Mouse (Mus musculus) midbrain, embryonic 11.5 days (tissue): ENCODE data around the gene Gm20518. TPM values are rescaled to one million over a fixed set of nuclear protein-coding genes. Genes with fewer than 3 reads are reported as not detected.

Experiments used
- ATAC-seq: fragments of 200-750 bp; cut with Nextera tagmentation; 2 replicates; pipeline ENCODE4 v1.8.0; 2017; ENCODE audit warnings: moderate TSS enrichment, moderate library complexity; ENCODE audit not compliant: low FRiP score
- DNase-seq: peaks from one replicate; pipeline ENCODE4 v3.0.0; 2015; ENCODE audit warnings: low spot score; ENCODE audit errors: missing footprints
- H3K27ac ChIP-seq: fragments of 300-500 bp; sonication (generic); 2 replicates; pipeline ENCODE4 v1.5.1; 2014; ENCODE audit warnings: low read depth, low read length
- H3K27me3 ChIP-seq: fragments of 300-500 bp; sonication (generic); 2 replicates; pipeline ENCODE4 v1.6.1; 2014; ENCODE audit warnings: mild to moderate bottlenecking, low read length, moderate library complexity, mixed read lengths; ENCODE audit not compliant: control insufficient read depth, insufficient read depth
- H3K36me3 ChIP-seq: fragments of 300-500 bp; sonication (generic); 2 replicates; pipeline ENCODE4 v1.6.1; 2014; ENCODE audit warnings: mild to moderate bottlenecking, low read length, moderate library complexity, mixed read lengths; ENCODE audit not compliant: control insufficient read depth, insufficient read depth
- H3K4me1 ChIP-seq: fragments of 300-500 bp; sonication (generic); 2 replicates; pipeline ENCODE4 v1.6.1; 2014; ENCODE audit warnings: low read length; ENCODE audit not compliant: control insufficient read depth, insufficient read depth
- H3K4me2 ChIP-seq: fragments of 300-500 bp; sonication (generic); 2 replicates; pipeline ENCODE4 v1.6.1; 2014; ENCODE audit warnings: mild to moderate bottlenecking, moderate library complexity
- H3K4me3 ChIP-seq: fragments of 300-500 bp; sonication (generic); 2 replicates; pipeline ENCODE4 v1.5.1; 2014; ENCODE audit warnings: low read depth, low read length
- H3K9ac ChIP-seq: fragments of 300-500 bp; sonication (generic); 2 replicates; pipeline ENCODE4 v1.6.1; 2014; ENCODE audit warnings: low read length
- H3K9me3 ChIP-seq: fragments of 300-500 bp; sonication (generic); 2 replicates; pipeline ENCODE4 v1.6.1; 2016; ENCODE audit warnings: low read length; ENCODE audit not compliant: control insufficient read depth
- WGBS: fragments of 180-500 bp; shearing (Covaris S2); extraction: QIAGEN DNeasy Blood & Tissue Kit; methylation state at CpG from one replicate; pipeline ENCODE4 v1.1.7; 2014; 5-methylcytosine and 5-hydroxymethylcytosine counted together
- polyA plus RNA-seq: library from polyadenylated mRNA; unstranded; fragments of >200 nt; fragmentation: Nextera tagmentation; extraction: Ambion mirVana; gene quantifications from 2 replicates; pipeline ENCODE4 v1.2.1, GENCODE M21; 2014

Gm20518 gene
- polyA plus RNA-seq, 1 experiment from 2014 or later = 0.16 TPM

GRCm38 (mm10) chr16:17914307-17915249, 23.1 kb upstream of the Gm20518 start, which contains the start of gene Gsc2:
Gsc2 (minus strand) TSS chr16:17915059.
- H3K4me2 ChIP-seq = peak within 1 kb of the TSS; percentile 49
- no peak within 1 kb of the TSS for H3K27ac ChIP-seq
- H3K9ac ChIP-seq = peak within 1 kb of the TSS; percentile 38; the same call in 1 of the 2 replicates
- peaks cover 17% of the 10 kb centered on the region for H3K4me1 ChIP-seq
- under 1% methylated on average over 103 of the region's 106 CpGs for WGBS
- peak within 1 kb of the TSS; percentile 32 for H3K4me3 ChIP-seq
- peaks cover 67% of the 10 kb centered on the region for H3K27me3 ChIP-seq
- no peaks in the 10 kb centered on the region for H3K36me3 ChIP-seq
- 0 out of 2 replicates have a peak, but pooled peaks have one; percentile 12 for ATAC-seq
- peak; percentile 91 for DNase-seq
- no peaks in the 10 kb centered on the region for H3K9me3 ChIP-seq

- ATAC-seq = peak; percentile 93
- Histone ChIP-seq H3K4me3 (peak within 1 kb of the TSS; percentile 52), H3K27me3 (peaks cover 44% of the 10 kb centered on the region), H3K36me3 (peaks cover 8% of the 10 kb centered on the region), H3K4me1 (peaks cover 17% of the 10 kb centered on the region), H3K4me2 (peak within 1 kb of the TSS; percentile 89), H3K27ac (no peak within 1 kb of the TSS; the same call in 1 of the 2 replicates), H3K9ac (peak within 1 kb of the TSS; percentile 67), H3K9me3 (no peaks in the 10 kb centered on the region)
- WGBS = under 1% methylated on average over 35 of the region's 35 CpGs
- peak; percentile 99 for DNase-seq
These were observed 19.7 kb upstream of the Gm20518 start, which contains the start of gene Ess2 for GRCm38 (mm10) chr16:17911052-17911595. Ess2 (minus strand) TSS chr16:17911348.

- no peak within 1 kb of the TSS for H3K27ac ChIP-seq
- 91% methylated on average over 14 of the region's 14 CpGs for WGBS
- H3K9ac ChIP-seq = no peak within 1 kb of the TSS
- H3K9me3 ChIP-seq = no peaks in the 10 kb centered on the region
- no peak within 1 kb of the TSS for H3K4me3 ChIP-seq
- no peak for ATAC-seq
- no peak within 1 kb of the TSS for H3K4me2 ChIP-seq
- H3K36me3 ChIP-seq = peaks cover 30% of the 10 kb centered on the region
- H3K4me1 ChIP-seq = no peaks in the 10 kb centered on the region
- H3K27me3 ChIP-seq = no peaks in the 10 kb centered on the region
- peak; percentile 59 for DNase-seq
These were observed 7.0 kb upstream of the Gm20518 start, which contains the start of the genes Dgcr2 and Tssk2 for GRCm38 (mm10) chr16:17898462-17898861. Dgcr2 (minus strand) TSS chr16:17898562. Tssk2 (plus strand) TSS chr16:17898637.

GRCm38 (mm10) chr16:17896091-17896490, 4.6 kb upstream of the Gm20518 start:
- Histone ChIP-seq H3K36me3 (peaks cover 14% of the 10 kb centered on the region), H3K27me3 (no peaks in the 10 kb centered on the region), H3K9me3 (no peaks in the 10 kb centered on the region), H3K4me1 (peaks cover 4% of the 10 kb centered on the region), H3K4me2 (no peak overlapping the region), H3K27ac (no peak overlapping the region), H3K9ac (no peak overlapping the region), H3K4me3 (no peak overlapping the region)
- ATAC-seq = no peak
- peak; percentile 64 for DNase-seq

- no peak within 1 kb of the TSS for H3K4me2 ChIP-seq
- 77% methylated on average over 2 of the region's 2 CpGs for WGBS
- no peaks in the 10 kb centered on the region for H3K27me3 ChIP-seq
- ATAC-seq = no peak
- peaks cover 2% of the 10 kb centered on the region; the same call in 1 of the 2 replicates for H3K36me3 ChIP-seq
- H3K9ac ChIP-seq = no peak within 1 kb of the TSS
- peaks cover 16% of the 10 kb centered on the region for H3K4me1 ChIP-seq
- DNase-seq = peak; percentile 26
- H3K4me3 ChIP-seq = no peak within 1 kb of the TSS
- H3K27ac ChIP-seq = no peak within 1 kb of the TSS
- no peaks in the 10 kb centered on the region for H3K9me3 ChIP-seq
These were observed 2.5 kb upstream of the Gm20518 start, which contains the start of gene Tssk1 for GRCm38 (mm10) chr16:17893923-17894322. Tssk1 (plus strand) TSS chr16:17894223.

- 83% methylated on average over 3 of the region's 3 CpGs for WGBS
- no peaks in the 10 kb centered on the region for H3K27me3 ChIP-seq
- H3K9me3 ChIP-seq = no peaks in the 10 kb centered on the region
- no peak overlapping the region for H3K4me3 ChIP-seq
- no peak overlapping the region for H3K4me2 ChIP-seq
- DNase-seq (no peak), ATAC-seq (no peak)
- H3K36me3 ChIP-seq = no peaks in the 10 kb centered on the region
- no peak overlapping the region for H3K27ac ChIP-seq
- H3K4me1 ChIP-seq = peaks cover 16% of the 10 kb centered on the region
- H3K9ac ChIP-seq = no peak overlapping the region
These were observed 1.1 kb upstream of the Gm20518 start for GRCm38 (mm10) chr16:17892606-17893005.

GRCm38 (mm10) chr16:17890917-17891566, 429 bp downstream of the Gm20518 start:
- Histone ChIP-seq H3K4me3 (peak overlapping the region; percentile 94), H3K27ac (peak overlapping the region; percentile 87), H3K36me3 (no peaks in the 10 kb centered on the region), H3K9me3 (no peaks in the 10 kb centered on the region), H3K9ac (peak overlapping the region; percentile 99), H3K4me1 (peaks cover 16% of the 10 kb centered on the region), H3K27me3 (no peaks in the 10 kb centered on the region), H3K4me2 (peak overlapping the region; percentile 71)
- under 1% methylated on average over 43 of the region's 44 CpGs for WGBS
- ATAC-seq (peak; percentile 66), DNase-seq (no peak)

GRCm38 (mm10) chr16:17890342-17890727, 1.1 kb downstream of the Gm20518 start:
- Histone ChIP-seq H3K36me3 (no peaks in the 10 kb centered on the region), H3K4me2 (peak overlapping the region; percentile 71), H3K4me3 (peak overlapping the region; percentile 94), H3K9ac (peak overlapping the region; percentile 99), H3K4me1 (peaks cover 16% of the 10 kb centered on the region), H3K9me3 (no peaks in the 10 kb centered on the region), H3K27me3 (no peaks in the 10 kb centered on the region), H3K27ac (no peak overlapping the region)
- DNase-seq (peak; percentile 79), ATAC-seq (no peak)
- 64% methylated on average over 2 of the region's 2 CpGs for WGBS
